Mouse (Mus musculus) liver, adult 2 months (tissue): ENCODE measurements around the gene Tead3.

Experiments used
- CTCF ChIP-seq: fragments of 200-500 bp; IDR thresholded peaks from 2 replicates; pipeline ENCODE4 v1.5.1; 2011; ENCODE audit warnings: low read depth, low read length, control low read depth
- POLR2A ChIP-seq: fragments of 200-500 bp; IDR thresholded peaks from 2 replicates; pipeline ENCODE4 v1.6.1; 2011; ENCODE audit warnings: low read length, control low read depth; ENCODE audit not compliant: insufficient read depth; ENCODE audit errors: extremely low read depth

DNA sequence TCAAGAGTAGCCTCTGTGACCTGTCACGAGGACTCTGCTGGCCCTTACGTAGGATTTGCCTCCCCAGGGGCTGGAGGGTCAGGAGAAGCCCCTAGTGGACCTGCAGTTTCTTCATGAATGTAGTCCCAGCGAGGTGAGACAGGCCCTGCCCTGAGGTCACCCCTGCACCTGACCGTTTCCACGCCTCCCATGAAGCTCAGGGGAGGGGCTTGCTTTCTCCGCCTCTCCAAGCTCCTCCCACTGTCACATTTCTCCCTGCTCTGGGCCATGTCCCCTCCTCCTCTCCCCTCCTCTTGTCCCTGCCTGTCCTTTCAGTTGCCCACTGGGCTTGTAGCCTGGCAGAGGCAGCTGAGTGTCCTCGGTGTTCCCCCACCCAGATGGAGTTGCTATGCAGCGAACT lies 33.5 kb downstream of the Tead3 start:
- no peak for TF ChIP-seq CTCF
- TF ChIP-seq POLR2A = no peak
